Mouse (Mus musculus): ENCODE data around the gene Rtn3.

GRCm38 (mm10) chr19:7494187-7495015 is 11.3 kb upstream of the Rtn3 start:
- TF ChIP-seq CTCF (IDR thresholded peaks at IDR 0.05; ENCODE audit: insufficient read depth, low read depth, low read length) (no peak), POLR2A (IDR thresholded peaks at IDR 0.05; ENCODE audit: insufficient read depth, low read depth, low read length) (peak; percentile 73)

Measured in olfactory bulb, adult 2 months (tissue).